Mouse (Mus musculus): ENCODE data around the gene Itgb2. TPM values are rescaled to one million over a fixed set of nuclear protein-coding genes. Genes with fewer than 3 reads are reported as not detected.

Gene Itgb2
- total RNA-seq, 2 experiments from 2014 or later: 2.2 to 3.1 TPM

Other genes with a start within 250 kb of the Itgb2 start
- 100 to 1,000 TPM in 1 of 2 experiments, 10 to 100 TPM in 1; 94.7 to 110 TPM for gene Adarb1, start 112.0 kb upstream of the Itgb2 start, total RNA-seq (2021)
- 10 to 100 TPM; 32.3 to 34.9 TPM for gene Fam207a, start 14.5 kb upstream of the Itgb2 start, total RNA-seq (2021)
- 10 to 100 TPM; 77.4 to 79.9 TPM for gene Pttg1ip, start 51.5 kb downstream of the Itgb2 start, total RNA-seq (2021)
- gene Sumo3, start 75.8 kb downstream of the Itgb2 start, total RNA-seq (2021): 100 to 1,000 TPM; 116 to 134 TPM
- gene Gm49325, start 75.9 kb downstream of the Itgb2 start, total RNA-seq (2021): 10 to 100 TPM; 12.6 to 19.9 TPM
- 10 to 100 TPM; 63.9 to 69.0 TPM for gene Ube2g2, start 92.0 kb downstream of the Itgb2 start, total RNA-seq (2021)
- under 1 TPM in 1 of 2 experiments, not detected in 1; 0.14 TPM for gene Tspear, start 156.3 kb downstream of the Itgb2 start, total RNA-seq (2021)
- not detected for gene Gm19402, start 160.5 kb downstream of the Itgb2 start, total RNA-seq (2021)
- gene Gm9508, start 167.0 kb downstream of the Itgb2 start, total RNA-seq (2021): not detected
- not detected for gene Gm10272, start 176.4 kb downstream of the Itgb2 start, total RNA-seq (2021)
- not detected for gene Gm10024, start 181.2 kb downstream of the Itgb2 start, total RNA-seq (2021)
- not detected for gene Gm10142, start 185.6 kb downstream of the Itgb2 start, total RNA-seq (2021)
- not detected for gene Krtap12-1, start 190.3 kb downstream of the Itgb2 start, total RNA-seq (2021)
- not detected for gene Gm10100, start 196.2 kb downstream of the Itgb2 start, total RNA-seq (2021)
- not detected for gene Gm18596, start 212.4 kb downstream of the Itgb2 start, total RNA-seq (2021)
- not detected for gene Gm9736, start 221.1 kb downstream of the Itgb2 start, total RNA-seq (2021)
- gene Gm3233, start 229.4 kb downstream of the Itgb2 start, total RNA-seq (2021): not detected
- gene Gm3238, start 241.1 kb downstream of the Itgb2 start, total RNA-seq (2021): not detected
- gene Gm7138, start 246.7 kb downstream of the Itgb2 start, total RNA-seq (2021): not detected

Measured in layer of hippocampus, postnatal 14 days (tissue).